Mouse (Mus musculus) heart, embryonic 14.5 days (tissue): ENCODE measurements around the gene Rdh16. TPM values are rescaled to one million over a fixed set of nuclear protein-coding genes. Genes with fewer than 3 reads are reported as not detected.
"Not testable (repeated sequence)": the region's sequence is repeated elsewhere in the genome, so short reads cannot be mapped to it uniquely, and the experiment has no call there.

Experiments
- ATAC-seq: fragments of 200-750 bp; cut with Nextera tagmentation; 2 replicates; pipeline ENCODE4 v1.8.0; 2017; ENCODE audit warnings: low read depth, moderate TSS enrichment; ENCODE audit not compliant: insufficient number of reproducible peaks, insufficient read depth, low FRiP score
- H3K27ac ChIP-seq, 2 experiments: fragments of 200-500 bp in 1 of 2; fragments of 300-500 bp in 1 of 2; sonication (generic) in 1 of 2; replicated peaks in 1 of 2; 2 replicates each; pipeline ENCODE4 v1.5.1; 2012 to 2014; ENCODE audit warnings: low read depth in 2 of 2, low read length in 2 of 2, control low read depth in 1 of 2, mild to moderate bottlenecking in 1 of 2, mixed read lengths in 1 of 2; ENCODE audit not compliant: control insufficient read depth in 1 of 2, insufficient read depth in 1 of 2
- H3K27me3 ChIP-seq: fragments of 300-500 bp; sonication (generic); 2 replicates; pipeline ENCODE4 v1.6.1; 2014; ENCODE audit warnings: mild to moderate bottlenecking, low read length, control low read depth; ENCODE audit not compliant: control insufficient read depth, insufficient read depth
- H3K36me3 ChIP-seq: fragments of 300-500 bp; sonication (generic); 2 replicates; pipeline ENCODE4 v1.6.1; 2014; ENCODE audit warnings: mild to moderate bottlenecking, control low read depth, low read length, mixed read lengths; ENCODE audit not compliant: control insufficient read depth, insufficient read depth
- H3K4me1 ChIP-seq, 2 experiments: fragments of 200-500 bp in 1 of 2; fragments of 300-500 bp in 1 of 2; sonication (generic) in 1 of 2; 2 replicates each; pipeline ENCODE4 v1.6.1; 2012 to 2014; ENCODE audit warnings: low read length in 2 of 2, control low read depth in 1 of 2, mixed read lengths in 1 of 2; ENCODE audit not compliant: control insufficient read depth in 2 of 2, insufficient read depth in 2 of 2
- H3K4me2 ChIP-seq: fragments of 300-500 bp; sonication (generic); 2 replicates; pipeline ENCODE4 v1.6.1; 2014; ENCODE audit warnings: mild to moderate bottlenecking, low read length
- H3K4me3 ChIP-seq, 2 experiments: fragments of 200-500 bp in 1 of 2; fragments of 300-500 bp in 1 of 2; sonication (generic) in 1 of 2; 2 replicates each; pipeline ENCODE4 v1.5.1; 2012 to 2014; ENCODE audit warnings: low read length in 2 of 2, mild to moderate bottlenecking in 2 of 2, control low read depth in 1 of 2, low read depth in 1 of 2, moderate library complexity in 1 of 2; ENCODE audit not compliant: control insufficient read depth in 1 of 2, insufficient read depth in 1 of 2
- H3K9ac ChIP-seq: fragments of 300-500 bp; sonication (generic); 2 replicates; pipeline ENCODE4 v1.6.1; 2014; ENCODE audit warnings: mild to moderate bottlenecking, low read length
- H3K9me3 ChIP-seq: fragments of 300-500 bp; sonication (generic); 2 replicates; pipeline ENCODE4 v1.6.1; 2016; ENCODE audit warnings: low read length, control low read depth; ENCODE audit not compliant: control insufficient read depth
- WGBS: fragments of 180-500 bp; shearing (Covaris S2); extraction: QIAGEN DNeasy Blood & Tissue Kit; methylation state at CpG from one replicate; pipeline ENCODE4 v1.1.7; 2014; 5-methylcytosine and 5-hydroxymethylcytosine counted together
- polyA plus RNA-seq: library from polyadenylated mRNA; unstranded; fragments of >200 nt; fragmentation: Nextera tagmentation; extraction: Ambion mirVana; gene quantifications from 2 replicates; pipeline ENCODE4 v1.2.1, GENCODE M21; 2014

Gene Rdh16
- polyA plus RNA-seq = not detected in 2 replicates

GRCm38 (mm10) chr10:127800891-127801290 lies at the start of gene Rdh16:
TSS of gene Rdh16 (plus strand) at chr10:127801152.
- 0 out of 2 replicates have a peak, but pooled peaks cover 5% of the 10 kb centered on the region for H3K9me3 ChIP-seq
- H3K4me2 ChIP-seq = no peak within 1 kb of the TSS
- H3K27ac ChIP-seq = no peak within 1 kb of the TSS
- H3K4me1 ChIP-seq = no peaks in the 10 kb centered on the region
- H3K4me3 ChIP-seq = no peak within 1 kb of the TSS
- ATAC-seq = no peak
- WGBS = 71% methylated on average over 6 of the region's 6 CpGs
- H3K27me3 ChIP-seq = no peaks in the 10 kb centered on the region
- H3K36me3 ChIP-seq = no peaks in the 10 kb centered on the region
- no peak within 1 kb of the TSS for H3K9ac ChIP-seq

- Histone ChIP-seq H3K36me3 (peaks cover 24% of the 10 kb centered on the region), H3K4me1 (peaks cover 14 to 21% of the 10 kb centered on the region in 2 experiments; a peak in 3 of 4 replicates), H3K4me3 (peak within 1 kb of the TSS; percentile 31 to 40), H3K9me3 (no peaks in the 10 kb centered on the region), H3K27me3 (no peaks in the 10 kb centered on the region), H3K4me2 (peak within 1 kb of the TSS; percentile 64), H3K9ac (peak within 1 kb of the TSS; percentile 71), H3K27ac (peak within 1 kb of the TSS; percentile 4 to 75; a peak in 3 of 4 replicates)
- WGBS = 32% methylated on average over 8 of the region's 8 CpGs
- peak; percentile 28; the same call in 1 of the 2 replicates for ATAC-seq
Observed at GRCm38 (mm10) chr10:127751548-127751947, 49.4 kb upstream of the Rdh16 start, which contains the start of gene Gpr182. TSS of gene Gpr182 (minus strand) at chr10:127751732.

GRCm38 (mm10) chr10:127754566-127755166 lies 46.3 kb upstream of the Rdh16 start:
- Histone ChIP-seq H3K36me3 (no peaks in the 10 kb centered on the region), H3K4me3 (no peak overlapping the region), H3K9ac (no peak overlapping the region), H3K4me2 (no peak overlapping the region), H3K9me3 (no peaks in the 10 kb centered on the region), H3K27ac (peak overlapping the region; percentile 36 to 79; a peak in 3 of 4 replicates), H3K27me3 (no peaks in the 10 kb centered on the region), H3K4me1 (peaks cover 11 to 13% of the 10 kb centered on the region in 2 experiments; a peak in 3 of 4 replicates)
- 66% methylated on average over 6 of the region's 6 CpGs for WGBS
- 0 out of 2 replicates have a peak, but pooled peaks have one; percentile 22 for ATAC-seq

GRCm38 (mm10) chr10:127755246-127755645 lies 45.7 kb upstream of the Rdh16 start:
- peak overlapping the region; percentile 61; the same call in 1 of the 2 replicates for H3K4me2 ChIP-seq
- WGBS = 37% methylated on average over 3 of the region's 3 CpGs
- H3K4me1 ChIP-seq = peaks cover 7 to 13% of the 10 kb centered on the region in 2 experiments; a peak in 3 of 4 replicates
- ATAC-seq = no peak
- H3K27ac ChIP-seq = peak overlapping the region; percentile 35 to 79; a peak in 3 of 4 replicates
- no peak overlapping the region for H3K9ac ChIP-seq
- no peaks in the 10 kb centered on the region for H3K9me3 ChIP-seq
- no peaks in the 10 kb centered on the region for H3K36me3 ChIP-seq
- H3K27me3 ChIP-seq = no peaks in the 10 kb centered on the region
- no peak overlapping the region for H3K4me3 ChIP-seq

DNA sequence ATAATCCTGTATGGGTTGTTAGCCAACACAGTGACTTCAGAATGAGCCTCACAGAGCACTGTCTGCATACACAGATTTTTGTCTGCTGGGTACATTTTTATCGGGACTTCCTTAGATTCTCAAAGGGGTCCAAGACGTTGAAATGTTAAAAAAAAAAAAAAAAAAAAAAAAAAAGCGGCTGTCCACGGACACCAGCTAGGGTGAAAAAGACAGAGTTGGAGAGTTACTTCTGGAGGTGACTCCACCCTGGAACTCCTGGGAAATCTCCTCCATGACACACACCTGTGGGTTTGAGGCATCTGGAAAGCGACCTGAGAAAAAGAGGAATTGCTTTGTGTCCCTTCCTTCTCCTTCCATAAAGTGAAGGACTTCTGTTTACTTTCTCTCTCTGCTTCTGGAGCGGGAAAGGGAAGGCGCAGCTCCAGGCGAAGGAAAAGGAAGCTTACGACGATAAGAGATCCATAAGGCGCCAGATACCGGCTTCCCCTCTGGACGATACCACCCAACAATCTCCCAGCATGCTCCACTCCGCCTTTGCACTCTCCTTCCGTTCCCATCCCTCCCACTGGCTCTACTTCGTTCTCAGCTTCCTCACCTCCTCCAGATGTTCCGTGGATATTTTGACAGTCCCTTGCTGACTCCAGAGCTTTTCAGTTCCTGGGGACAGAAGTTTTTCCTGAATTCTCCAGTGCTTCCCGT lies 45.0 kb upstream of the Rdh16 start:
- peaks cover 7 to 13% of the 10 kb centered on the region in 2 experiments; a peak in 3 of 4 replicates for H3K4me1 ChIP-seq

GRCm38 (mm10) chr10:127759181-127760110 lies 41.5 kb upstream of the Rdh16 start, which contains the start of the genes Rdh1 and Rdh16f1:
TSS of gene Rdh1 (plus strand) at chr10:127759721.
TSS of gene Rdh16f1 (plus strand) at chr10:127759787.
- Histone ChIP-seq H3K27me3 (no peaks in the 10 kb centered on the region), H3K36me3 (no peaks in the 10 kb centered on the region), H3K9me3 (no peaks in the 10 kb centered on the region), H3K9ac (no peak within 1 kb of the TSS), H3K4me1 (peaks cover 7 to 13% of the 10 kb centered on the region in 2 experiments; a peak in 3 of 4 replicates), H3K4me2 (no peak within 1 kb of the TSS), H3K4me3 (no peak within 1 kb of the TSS), H3K27ac (no peak within 1 kb of the TSS; a peak in 1 of 4 replicates)
- WGBS = 60% methylated on average over 9 of the region's 9 CpGs
- no peak for ATAC-seq

More for the DNA sequence above, 45.0 kb upstream of the Rdh16 start:
- peak overlapping the region; percentile 50 for H3K9ac ChIP-seq
- peak overlapping the region; percentile 61 for H3K4me2 ChIP-seq
- no peaks in the 10 kb centered on the region for H3K9me3 ChIP-seq
- 12% methylated on average over 16 of the region's 18 CpGs for WGBS
- H3K4me3 ChIP-seq = peak overlapping the region; percentile 18 to 29
- no peaks in the 10 kb centered on the region for H3K36me3 ChIP-seq
- H3K27me3 ChIP-seq = no peaks in the 10 kb centered on the region
- H3K27ac ChIP-seq = peak overlapping the region; percentile 69 to 79
- ATAC-seq = peak; percentile 28

DNA sequence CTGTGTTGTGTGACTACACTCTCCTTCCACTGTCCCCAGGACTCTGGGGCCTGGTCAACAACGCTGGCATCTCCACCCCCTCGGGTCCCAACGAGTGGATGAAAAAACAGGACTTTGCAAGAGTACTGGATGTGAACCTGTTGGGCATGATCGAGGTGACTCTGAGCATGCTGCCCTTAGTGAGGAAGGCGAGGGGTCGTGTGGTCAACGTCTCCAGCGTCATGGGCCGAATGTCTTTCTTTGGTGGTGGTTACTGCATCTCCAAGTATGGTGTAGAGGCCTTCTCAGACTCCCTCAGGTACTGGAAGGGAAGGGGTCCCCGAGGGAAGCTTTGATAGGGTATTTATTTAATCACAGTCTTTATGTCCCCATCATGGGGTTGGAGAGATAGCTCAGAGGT lies 38.0 kb upstream of the Rdh16 start:
- not testable (repeated sequence) for H3K27ac ChIP-seq, H3K4me2 ChIP-seq, H3K9ac ChIP-seq, H3K9me3 ChIP-seq, H3K36me3 ChIP-seq, H3K4me1 ChIP-seq, H3K27me3 ChIP-seq, H3K4me3 ChIP-seq, ATAC-seq
- WGBS = 82% methylated on average over 10 of the region's 10 CpGs
